Comparison of ENCODE assay signal across 14 mouse cellular contexts in genomic region chr14:102859361-102859871, GRCm38 (mm10).
DNase-seq lines count a peak whose midpoint lies in the region; ATAC-seq lines count a peak whose summit lies in the region.
"Had no signal": no experiment of that assay in that cellular context is flagged by ENCODE, and none has a peak within 500 bp of the region (broad histone marks: within the 10 kb centered on the region; RNA-seq: fewer than 3 reads in every experiment).

No protein-coding gene starts in this region.

- no peak overlapping the region for H3K9ac ChIP-seq in heart, embryonic 12.5 days
- H3K9ac ChIP-seq: forebrain, embryonic 12.5 days; heart, embryonic 13.5 days; liver, embryonic 13.5 days had no signal

- 70% methylated on average over 4 of the region's 4 CpGs for WGBS in heart, embryonic 12.5 days
- 82% methylated on average over 4 of the region's 4 CpGs for WGBS in midbrain, embryonic 10.5 days

- H3K27me3 ChIP-seq in heart, embryonic 12.5 days (replicated peaks), result no peaks in the 10 kb centered on the region
- H3K27me3 ChIP-seq in midbrain, embryonic 10.5 days (ENCODE audit: low read depth, poor library complexity, severe bottlenecking), result no peaks in the 10 kb centered on the region
- H3K27me3 ChIP-seq: forebrain, embryonic 12.5 days; heart, embryonic 13.5 days; liver, embryonic 13.5 days had no signal

- ATAC-seq in heart, embryonic 12.5 days (ENCODE audit: insufficient number of reproducible peaks, low FRiP score), result no peak

- no peaks in the 10 kb centered on the region for H3K36me3 ChIP-seq in heart, embryonic 12.5 days
- H3K36me3 ChIP-seq in midbrain, embryonic 10.5 days, result no peaks in the 10 kb centered on the region
- H3K36me3 ChIP-seq: forebrain, embryonic 12.5 days; heart, embryonic 13.5 days; liver, embryonic 13.5 days had no signal

- intact Hi-C loops in heart, postnatal 10 days (cut with DNase I), result no loop called here

- H3K4me1 ChIP-seq in heart, embryonic 12.5 days (replicated peaks), result no peaks in the 10 kb centered on the region
- no peaks in the 10 kb centered on the region for H3K4me1 ChIP-seq in midbrain, embryonic 10.5 days
- H3K4me1 ChIP-seq: forebrain, embryonic 12.5 days; heart, embryonic 13.5 days; liver, embryonic 13.5 days had no signal

- H3K4me2 ChIP-seq in heart, embryonic 12.5 days, result no peak overlapping the region
- H3K4me2 ChIP-seq: forebrain, embryonic 12.5 days; heart, embryonic 13.5 days; liver, embryonic 13.5 days had no signal

- H3K4me3 ChIP-seq in heart, embryonic 12.5 days, result no peak overlapping the region
- no peak overlapping the region for H3K4me3 ChIP-seq in midbrain, embryonic 10.5 days
- H3K4me3 ChIP-seq: forebrain, embryonic 12.5 days; heart, embryonic 13.5 days; liver, embryonic 13.5 days had no signal

- no peak overlapping the region for H3K27ac ChIP-seq in heart, embryonic 12.5 days (ENCODE audit: poor library complexity, severe bottlenecking)
- H3K27ac ChIP-seq in midbrain, embryonic 10.5 days (replicated peaks), result no peak overlapping the region
- H3K27ac ChIP-seq: forebrain, embryonic 12.5 days; heart, embryonic 13.5 days; liver, embryonic 13.5 days had no signal

- DNase-seq in heart, adult 18-20 months, result peak; percentile 42 to 70
- peak; percentile 12 for DNase-seq in testis, postnatal 14 days (ENCODE audit: low spot score)
- no peak for DNase-seq in testis, postnatal 10 days (ENCODE audit: low spot score)
- peak; percentile 48 to 64 for DNase-seq in heart, postnatal 10 days
- DNase-seq in mesoderm, embryonic 11.5 days (ENCODE audit: low read depth, low spot score), result peak; percentile 65
- no peak for DNase-seq in midbrain, embryonic 10.5 days (ENCODE audit: low spot score)
- DNase-seq in kidney, adult 8-10 months, result no peak
- DNase-seq: adrenal gland, postnatal 14 days; cerebellum, adult 18-20 months; kidney, adult 11 months; liver, embryonic 13.5 days had no signal

- no peaks in the 10 kb centered on the region for H3K9me3 ChIP-seq in heart, embryonic 12.5 days (replicated peaks)
- H3K9me3 ChIP-seq in midbrain, embryonic 10.5 days (replicated peaks), result no peaks in the 10 kb centered on the region
- H3K9me3 ChIP-seq: forebrain, embryonic 12.5 days; heart, embryonic 13.5 days; liver, embryonic 13.5 days had no signal

Comparison
In these comparisons a context has a peak if more than half of its experiments do, and no peak if none do; other contexts are left out.
1. DNase-seq: peak in heart, adult 18-20 months (2 of 2), testis, postnatal 14 days (single experiment), heart, postnatal 10 days (2 of 2) and mesoderm, embryonic 11.5 days (single experiment); none in testis, postnatal 10 days (single experiment), midbrain, embryonic 10.5 days (single experiment) and kidney, adult 8-10 months (0 of 2).